Mouse (Mus musculus) C2C12 (cell line): ENCODE data around the gene Hsdl2. TPM values are rescaled to one million over a fixed set of nuclear protein-coding genes. Genes with fewer than 3 reads are reported as not detected.
A peak's percentile ranks its signal among the peaks of the same experiment; 100 is the strongest.

Experiments used
- H3K27me3 ChIP-seq: one replicate; pipeline ENCODE4 v1.6.1; 2011; ENCODE audit not compliant: control insufficient read depth, insufficient read depth, insufficient read length
- H3K36me3 ChIP-seq: one replicate; pipeline ENCODE4 v1.6.1; 2011; ENCODE audit not compliant: control insufficient read depth, insufficient read depth
- H3K4me3 ChIP-seq: one replicate; pipeline ENCODE4 v1.5.1; 2011; ENCODE audit warnings: mild to moderate bottlenecking, control low read depth; ENCODE audit not compliant: poor library complexity, insufficient read depth, severe bottlenecking
- H3K79me2 ChIP-seq: one replicate; pipeline ENCODE4 v1.6.1; 2011; ENCODE audit not compliant: control insufficient read depth, insufficient read depth
- H3K79me3 ChIP-seq: one replicate; pipeline ENCODE4 v1.6.1; 2011; ENCODE audit warnings: low read depth, control low read depth
- H3ac ChIP-seq: one replicate; pipeline ENCODE3; 2011; ENCODE audit warnings: low read depth; ENCODE audit not compliant: control insufficient read depth, insufficient read length
- CEBPB ChIP-seq: IDR thresholded peaks from one replicate; pipeline ENCODE4 v1.6.1; 2011; ENCODE audit warnings: low read depth, mild to moderate bottlenecking, control low read depth, moderate library complexity
- CTCF ChIP-seq: IDR thresholded peaks from one replicate; pipeline ENCODE4 v1.5.1; 2011; ENCODE audit not compliant: control insufficient read depth, insufficient read depth, insufficient read length
- FOSL1 ChIP-seq: IDR thresholded peaks from one replicate; pipeline ENCODE4 v1.8.0; 2011; ENCODE audit warnings: mild to moderate bottlenecking, low read length; ENCODE audit not compliant: poor library complexity, insufficient read depth, severe bottlenecking
- MAX ChIP-seq: IDR thresholded peaks from one replicate; pipeline ENCODE4 v1.6.1; 2011; ENCODE audit warnings: mild to moderate bottlenecking, control low read depth
- MYOD1 ChIP-seq: IDR thresholded peaks from one replicate; pipeline ENCODE4 v1.6.1; 2011; ENCODE audit warnings: low read depth; ENCODE audit not compliant: control insufficient read depth, insufficient read length
- MYOG ChIP-seq: IDR thresholded peaks from one replicate; pipeline ENCODE4 v1.6.1; 2011; ENCODE audit not compliant: control insufficient read depth, insufficient read length; ENCODE audit errors: extremely low read depth
- USF1 ChIP-seq: IDR thresholded peaks from one replicate; pipeline ENCODE4 v1.6.1; 2011; ENCODE audit warnings: low read depth, mild to moderate bottlenecking, control low read depth, moderate library complexity
- polyA plus RNA-seq: library from polyadenylated mRNA; unstranded; fragments of >200 nt; fragmentation: generic; extraction: Trizol; gene quantifications from one replicate; pipeline ENCODE4 v1.2.1, GENCODE M21; 2012; ENCODE audit warnings: missing spikeins

Hsdl2 gene
- polyA plus RNA-seq, 1 experiment = 6.3 TPM

DNA sequence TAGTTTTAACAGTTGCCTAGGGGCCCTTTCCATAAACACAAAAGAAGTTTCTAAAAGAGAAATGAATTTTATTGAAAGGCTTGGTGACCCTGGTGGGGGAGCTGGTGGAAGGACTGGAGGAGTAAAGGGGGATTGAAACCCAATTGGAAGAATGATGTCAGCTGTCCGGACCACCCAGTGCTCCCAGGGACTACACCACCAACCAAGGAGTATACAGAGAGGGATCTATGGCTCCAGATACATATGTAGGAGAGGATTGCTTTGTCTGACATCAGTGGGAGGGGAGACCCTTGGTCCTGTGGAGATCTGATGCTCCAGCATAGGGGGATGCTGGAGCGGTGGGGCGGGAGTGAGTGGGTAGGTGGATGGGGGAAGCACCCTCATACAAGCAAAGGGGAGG is 24.1 kb downstream of the Hsdl2 start:
- no peaks in the 10 kb centered on the region for H3K36me3 ChIP-seq
- no peaks in the 10 kb centered on the region for H3K27me3 ChIP-seq
- no peaks in the 10 kb centered on the region for H3K79me3 ChIP-seq
- H3K4me3 ChIP-seq = no peak overlapping the region
- no peaks in the 10 kb centered on the region for H3K79me2 ChIP-seq
- no peak for TF ChIP-seq CEBPB
- H3ac ChIP-seq = no peak overlapping the region

DNA sequence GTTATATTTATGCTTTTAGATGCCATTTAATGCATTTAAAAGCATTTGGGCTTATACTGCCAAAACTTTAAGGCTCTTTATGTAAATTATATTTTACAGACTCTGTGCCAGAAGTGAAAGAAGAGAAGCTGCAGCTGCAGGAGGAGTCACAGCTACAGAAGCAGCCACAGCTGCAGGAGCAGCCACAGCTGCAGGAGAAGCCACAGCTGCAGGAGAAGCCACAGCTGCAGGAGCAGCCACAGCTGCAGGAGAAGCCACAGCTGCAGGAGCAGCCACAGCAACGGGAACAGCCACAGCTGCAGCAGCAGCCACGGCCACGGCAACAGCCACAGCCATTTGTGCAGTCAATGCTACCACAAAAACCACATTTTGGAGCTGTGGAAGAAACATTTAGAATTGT is 29.0 kb downstream of the Hsdl2 start:
- no peaks in the 10 kb centered on the region for H3K27me3 ChIP-seq
- H3K36me3 ChIP-seq = no peaks in the 10 kb centered on the region
- no peak overlapping the region for H3ac ChIP-seq
- TF ChIP-seq CEBPB (no peak), MYOD1 (peak; percentile 87)
- no peak overlapping the region for H3K4me3 ChIP-seq
- no peaks in the 10 kb centered on the region for H3K79me2 ChIP-seq
- no peaks in the 10 kb centered on the region for H3K79me3 ChIP-seq

DNA sequence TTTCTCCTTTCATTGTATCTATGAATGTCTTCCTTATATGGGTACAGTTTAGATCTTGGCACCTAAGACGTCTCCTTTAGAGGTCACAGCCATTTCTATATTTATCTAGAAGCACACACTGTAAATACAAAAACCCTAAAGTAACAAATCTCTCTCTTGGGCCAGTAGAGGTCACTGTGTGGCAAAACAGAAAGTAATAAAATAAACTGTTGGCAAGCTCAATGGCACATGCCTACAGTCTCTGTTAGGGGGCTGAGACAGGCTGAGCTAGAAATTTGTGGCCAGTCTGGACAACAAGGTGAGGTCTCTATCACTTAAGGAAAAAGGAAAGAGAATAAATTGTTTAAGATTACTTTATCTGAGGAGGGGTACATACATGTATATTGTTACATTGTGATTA is 33.6 kb downstream of the Hsdl2 start:
- H3K36me3 ChIP-seq = no peaks in the 10 kb centered on the region
- H3K79me3 ChIP-seq = no peaks in the 10 kb centered on the region
- no peaks in the 10 kb centered on the region for H3K27me3 ChIP-seq
- no peak overlapping the region for H3ac ChIP-seq
- TF ChIP-seq MAX (no peak), CTCF (no peak), USF1 (no peak), MYOG (no peak), CEBPB (no peak), FOSL1 (no peak), MYOD1 (no peak)
- no peaks in the 10 kb centered on the region for H3K79me2 ChIP-seq
- H3K4me3 ChIP-seq = no peak overlapping the region

DNA sequence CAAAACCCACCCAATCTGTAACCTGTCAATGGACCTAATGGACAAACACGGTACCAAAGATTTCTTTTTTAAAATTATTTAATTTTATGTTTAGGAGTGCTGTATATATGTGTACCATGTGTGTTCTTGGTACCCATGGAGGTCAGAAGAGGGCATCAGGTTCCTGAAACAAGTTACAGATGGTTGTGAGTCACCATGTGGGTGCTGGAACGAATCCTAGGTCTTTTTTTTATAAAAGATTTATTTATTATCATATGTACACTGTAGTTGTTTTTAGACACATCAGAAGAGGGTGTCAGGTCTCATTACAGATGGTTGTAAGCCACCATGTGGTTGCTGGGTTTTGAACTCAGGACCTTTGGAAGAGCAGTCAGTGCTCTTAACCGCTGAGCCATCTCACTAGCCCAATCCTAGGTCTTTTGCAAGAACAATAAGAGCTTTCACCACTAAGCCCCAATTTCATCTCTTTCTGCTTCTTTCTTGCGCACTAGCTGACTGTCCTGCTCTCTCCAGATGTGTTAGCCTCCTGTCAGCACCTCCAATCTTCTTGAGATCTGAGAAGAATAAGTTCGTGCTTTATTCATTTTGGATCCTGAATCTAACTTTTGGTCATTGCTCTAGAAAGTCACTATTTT is 38.4 kb downstream of the Hsdl2 start:
- no peak overlapping the region for H3K4me3 ChIP-seq
- TF ChIP-seq CEBPB (no peak), FOSL1 (no peak), CTCF (no peak), USF1 (no peak), MYOD1 (no peak), MAX (no peak), MYOG (no peak)
- H3K36me3 ChIP-seq = no peaks in the 10 kb centered on the region
- H3K27me3 ChIP-seq = no peaks in the 10 kb centered on the region
- no peak overlapping the region for H3ac ChIP-seq
- H3K79me3 ChIP-seq = no peaks in the 10 kb centered on the region
- H3K79me2 ChIP-seq = no peaks in the 10 kb centered on the region

DNA sequence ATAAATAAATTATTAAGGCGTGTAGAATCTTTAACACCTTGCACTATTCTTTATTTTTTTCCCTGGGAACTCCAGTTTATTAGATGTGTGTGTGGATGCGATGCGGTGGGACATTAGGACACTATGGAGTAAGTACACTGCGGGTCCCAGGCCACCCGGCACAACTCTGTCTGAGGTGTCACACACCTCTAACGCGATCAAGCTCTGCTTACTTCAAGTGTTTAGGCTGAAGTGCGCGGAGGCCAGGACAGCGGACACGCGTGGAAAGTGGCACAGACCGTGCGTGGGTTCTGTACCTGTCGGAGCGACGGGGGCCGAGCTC is 44.3 kb downstream of the Hsdl2 start:
- H3K4me3 ChIP-seq = peak overlapping the region; percentile 53
- TF ChIP-seq CTCF (no peak), FOSL1 (no peak), USF1 (no peak)
- no peaks in the 10 kb centered on the region for H3K36me3 ChIP-seq
- no peaks in the 10 kb centered on the region for H3K79me3 ChIP-seq
- no peaks in the 10 kb centered on the region for H3K79me2 ChIP-seq
- no peaks in the 10 kb centered on the region for H3K27me3 ChIP-seq
- H3ac ChIP-seq = peak overlapping the region; percentile 95

DNA sequence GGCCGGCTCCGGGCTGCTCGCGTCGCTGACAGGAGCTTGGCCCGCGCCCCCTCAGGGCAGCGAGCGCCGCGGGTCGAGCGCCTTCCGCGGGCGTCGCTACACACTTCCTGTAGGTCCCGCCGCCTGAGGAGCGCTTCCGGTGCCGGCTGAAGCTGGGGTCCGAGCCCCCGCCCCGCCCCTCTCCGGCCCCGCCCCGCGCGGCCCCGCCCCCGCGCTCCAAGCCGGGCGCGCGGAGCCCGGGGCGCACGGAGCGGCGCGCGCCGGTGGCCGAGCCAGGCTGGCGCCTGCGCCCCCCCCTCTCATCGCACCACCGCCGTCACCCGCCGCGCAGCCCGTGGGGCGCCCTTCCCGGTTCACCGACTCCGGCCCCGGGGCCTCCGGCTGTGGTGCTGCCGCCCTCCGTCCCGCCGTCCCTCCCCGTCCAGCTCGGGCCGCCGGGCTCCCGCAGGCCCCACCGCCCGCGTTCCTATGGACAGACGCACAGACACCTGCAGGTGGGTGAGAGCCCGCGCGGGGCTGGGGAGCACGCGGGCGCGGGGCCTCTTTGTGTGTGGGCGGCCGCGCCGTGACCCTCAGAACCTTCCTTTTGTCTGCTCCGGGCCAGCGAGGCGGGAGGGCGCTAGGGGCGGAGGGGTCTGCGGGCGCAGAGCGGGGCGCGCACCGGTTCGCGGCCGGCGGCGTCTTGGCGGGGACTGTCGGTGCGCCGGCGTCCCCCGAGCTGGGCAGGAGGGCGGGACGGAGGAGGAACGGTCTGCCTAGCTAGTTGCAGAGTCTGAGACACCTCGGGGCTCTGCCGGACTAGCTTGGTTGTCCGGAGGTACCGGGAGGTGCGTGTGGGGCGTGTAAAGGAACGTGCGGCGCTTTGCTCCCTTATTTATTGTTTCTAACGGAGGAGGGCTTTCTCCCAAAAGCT is 44.9 kb downstream of the Hsdl2 start, which contains the start of gene E130308A19Rik:
Gene E130308A19Rik, plus strand, starts transcription at position 214 of the 913 bp plus-strand sequence.
- Histone ChIP-seq H3K36me3 (no peaks in the 10 kb centered on the region), H3K4me3 (peak within 1 kb of the TSS; percentile 53), H3K79me3 (no peaks in the 10 kb centered on the region), H3K79me2 (no peaks in the 10 kb centered on the region), H3ac (peak within 1 kb of the TSS; percentile 95), H3K27me3 (no peaks in the 10 kb centered on the region)
- TF ChIP-seq CTCF = peak; percentile 11
- TF ChIP-seq MYOG = no peak
- no peak for TF ChIP-seq CEBPB
